Mouse (Mus musculus) G1E (cell line): ENCODE measurements around the gene Peli2. TPM values are rescaled to one million over a fixed set of nuclear protein-coding genes. Genes with fewer than 3 reads are reported as not detected.

ENCODE experiments used
- ATAC-seq: 2 replicates; pipeline ENCODE4 v1.8.0; 2016; ENCODE audit warnings: mild to moderate bottlenecking; ENCODE audit not compliant: insufficient number of reproducible peaks, poor library complexity, low FRiP score, severe bottlenecking; ENCODE audit errors: extremely low read depth
- DNase-seq: peaks from one replicate; pipeline ENCODE4 v3.0.0; 2012; ENCODE audit warnings: low spot score
- H3K27me3 ChIP-seq: 2 replicates; pipeline ENCODE4 v1.6.1; 2012; ENCODE audit warnings: mild to moderate bottlenecking, low read length, inconsistent platforms; ENCODE audit not compliant: insufficient read depth
- H3K36me3 ChIP-seq: replicated peaks from 2 replicates; pipeline ENCODE3; 2012; ENCODE audit warnings: mild to moderate bottlenecking, inconsistent platforms
- H3K4me1 ChIP-seq: 2 replicates; pipeline ENCODE4 v1.6.1; 2012; ENCODE audit warnings: low read depth, low read length, inconsistent platforms, mixed read lengths; ENCODE audit not compliant: insufficient read depth
- H3K4me3 ChIP-seq: 2 replicates; pipeline ENCODE4 v1.5.1; 2012; ENCODE audit warnings: low read depth, mild to moderate bottlenecking, inconsistent platforms, low read length, moderate library complexity, mixed read lengths
- H3K9me3 ChIP-seq: replicated peaks from 2 replicates; pipeline ENCODE4 v1.6.1; 2012; ENCODE audit warnings: inconsistent platforms
- CTCF ChIP-seq: IDR thresholded peaks from 2 replicates; pipeline ENCODE4 v1.5.1; 2012; ENCODE audit warnings: low read depth, low read length, inconsistent platforms, mixed read lengths
- GATA1 ChIP-seq: IDR thresholded peaks from 2 replicates; pipeline ENCODE4 v1.6.1; 2012; ENCODE audit warnings: borderline replicate concordance, low read length, inconsistent platforms, mixed read lengths
- GATA2 ChIP-seq: IDR thresholded peaks from 2 replicates; pipeline ENCODE4 v1.6.1; 2012; ENCODE audit warnings: low read depth, low read length, inconsistent platforms, borderline replicate concordance
- POLR2AphosphoS5 ChIP-seq: IDR thresholded peaks from 2 replicates; pipeline ENCODE4 v1.6.1; 2012; ENCODE audit warnings: low read depth, low read length, inconsistent platforms; ENCODE audit not compliant: insufficient replicate concordance
- TAL1 ChIP-seq: conservative IDR thresholded peaks from 2 replicates; pipeline ENCODE4 v1.6.1; 2012; ENCODE audit warnings: low read depth, low read length, inconsistent platforms, mixed read lengths
- polyA plus RNA-seq: library from polyadenylated mRNA; stranded (reverse); fragments of >175 nt; gene quantifications from 2 replicates; pipeline ENCODE4 v1.2.3, GENCODE M21; 2012
- total RNA-seq, 2 experiments: library from RNA; stranded (forward) in 1 of 2; stranded (reverse) in 1 of 2; fragments of 200-1000 nt in 1 of 2; fragments of >200 nt in 1 of 2; fragmentation: Nextera tagmentation in 1 of 2; gene quantifications; 2 replicates each; pipeline ENCODE4 v1.2.3; 2014 to 2017

Gene Peli2
- total and polyA plus RNA-seq, 3 experiments = 0.27 TPM; not detected in 2

DNA sequence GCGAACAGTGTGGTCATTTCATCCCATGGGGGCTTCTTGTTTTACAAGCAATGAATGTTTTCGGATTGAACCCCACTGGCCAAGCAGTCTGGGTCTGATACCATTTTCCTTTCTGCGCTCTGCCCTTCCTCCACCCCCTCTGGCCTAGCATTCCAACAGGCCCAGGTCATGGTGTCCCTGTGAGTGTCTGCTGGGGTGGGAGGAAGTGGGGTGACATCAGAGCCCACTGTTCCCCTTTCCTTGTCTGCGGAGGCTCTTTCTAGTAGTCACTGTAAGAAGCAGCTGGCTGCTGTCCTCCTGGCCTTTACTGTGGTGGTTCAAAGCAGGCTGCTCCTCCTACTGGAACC, 10.9 kb downstream of the Peli2 start:
- TF ChIP-seq GATA1 = no peak
- no peak for TF ChIP-seq CTCF
- no peak for TF ChIP-seq POLR2AphosphoS5
- no peak for TF ChIP-seq GATA2
- TF ChIP-seq TAL1 = no peak
- no peaks in the 10 kb centered on the region for H3K9me3 ChIP-seq
- ATAC-seq (no peak), DNase-seq (no peak)
- H3K36me3 ChIP-seq = no peaks in the 10 kb centered on the region
- no peak overlapping the region for H3K4me3 ChIP-seq
- no peaks in the 10 kb centered on the region for H3K4me1 ChIP-seq
- no peaks in the 10 kb centered on the region; the same call in 1 of the 2 replicates for H3K27me3 ChIP-seq

DNA sequence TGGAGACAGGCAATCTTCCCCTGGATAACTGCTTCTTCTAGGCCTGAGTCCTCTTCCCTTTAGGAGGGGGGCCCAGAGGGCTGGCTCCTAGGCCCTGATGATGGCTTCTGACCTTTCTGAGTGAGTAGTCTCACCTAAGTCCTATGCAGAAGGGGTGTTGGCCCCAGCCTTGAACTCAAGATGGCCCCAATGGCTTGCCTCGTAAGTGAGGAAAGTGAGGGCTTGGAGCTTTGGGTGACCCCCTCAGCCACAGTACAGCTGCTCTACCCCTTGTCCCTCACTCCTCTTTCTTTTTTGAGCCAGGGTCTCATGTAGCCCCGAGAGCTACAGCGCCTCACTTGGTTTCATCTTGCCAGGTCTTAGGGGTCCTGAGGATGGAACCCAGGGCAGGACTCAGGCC, 11.6 kb downstream of the Peli2 start:
- no peak for TF ChIP-seq GATA1
- no peak for TF ChIP-seq POLR2AphosphoS5
- TF ChIP-seq GATA2 = no peak
- Histone ChIP-seq H3K36me3 (no peaks in the 10 kb centered on the region), H3K27me3 (no peaks in the 10 kb centered on the region; the same call in 1 of the 2 replicates), H3K4me3 (no peak overlapping the region), H3K4me1 (no peaks in the 10 kb centered on the region), H3K9me3 (no peaks in the 10 kb centered on the region)
- no peak for ATAC-seq
- no peak for DNase-seq

DNA sequence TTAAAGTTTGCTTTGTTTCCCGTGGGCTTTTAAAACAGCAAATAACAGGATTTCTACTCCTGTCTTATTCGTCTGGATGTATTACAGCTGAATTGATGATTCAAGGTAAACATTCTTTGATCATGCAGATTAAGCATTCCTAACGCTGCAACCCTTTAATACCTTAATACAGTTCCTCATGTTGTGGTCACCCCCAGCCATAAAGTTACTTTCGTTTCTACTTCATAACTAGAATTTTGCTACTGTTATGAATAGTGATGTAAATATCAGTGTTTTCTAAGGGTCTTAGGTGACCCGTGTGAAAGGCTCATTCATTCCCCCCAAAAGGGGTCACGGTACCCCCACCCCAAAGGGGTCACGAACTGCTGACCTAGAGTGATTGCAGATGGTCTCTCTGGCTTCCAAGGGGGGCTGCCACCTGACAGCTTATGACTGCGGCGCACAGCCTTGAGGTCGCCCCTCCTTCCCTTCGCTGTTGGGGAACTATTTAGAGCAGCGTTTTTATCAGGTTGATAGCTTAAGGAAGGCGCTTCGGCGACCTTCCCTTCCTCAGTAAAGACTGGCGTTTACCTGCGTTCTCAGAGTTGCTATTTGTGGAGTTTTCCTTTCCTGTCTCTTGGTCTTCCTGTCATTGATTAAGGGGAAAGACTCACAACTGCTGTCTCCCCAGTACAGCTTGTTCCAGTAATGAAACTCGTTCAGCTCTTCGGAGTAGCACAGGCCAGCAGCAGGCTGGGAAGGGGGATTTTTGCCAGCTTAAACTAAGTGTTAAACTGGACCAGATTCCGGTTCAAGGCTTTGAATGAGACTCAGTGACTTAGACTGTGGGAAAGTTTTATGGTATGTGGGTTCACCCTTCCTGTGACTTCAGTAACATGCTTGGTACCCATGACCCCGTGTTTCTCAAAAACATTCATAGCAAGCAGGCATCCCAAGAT, 12.5 kb downstream of the Peli2 start:
- H3K36me3 ChIP-seq = no peaks in the 10 kb centered on the region
- no peak for DNase-seq
- ATAC-seq = no peak
- H3K27me3 ChIP-seq = no peaks in the 10 kb centered on the region; the same call in 1 of the 2 replicates
- H3K4me3 ChIP-seq = no peak overlapping the region
- H3K4me1 ChIP-seq = no peaks in the 10 kb centered on the region
- H3K9me3 ChIP-seq = no peaks in the 10 kb centered on the region
- no peak for TF ChIP-seq GATA1

DNA sequence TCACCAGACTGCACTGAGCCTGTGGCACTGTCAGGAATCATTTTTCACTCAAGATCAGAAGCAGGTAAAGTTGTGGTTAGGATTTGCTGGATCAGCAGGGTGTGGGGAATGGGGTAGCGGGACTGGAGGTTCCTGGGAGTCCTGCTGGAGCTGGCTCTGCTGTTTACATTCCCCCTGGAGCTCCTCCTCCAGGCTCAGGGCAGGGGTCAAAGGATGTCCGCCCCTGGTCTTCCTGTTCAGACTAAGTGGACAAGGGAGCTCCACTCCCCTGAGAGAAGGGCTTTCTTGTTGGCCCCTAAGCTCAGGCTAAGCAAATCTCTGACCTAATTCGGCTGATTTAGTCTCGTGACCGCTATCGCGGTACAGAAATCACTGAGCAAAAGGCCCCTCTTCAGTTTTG, 13.7 kb downstream of the Peli2 start:
- Histone ChIP-seq H3K36me3 (no peaks in the 10 kb centered on the region), H3K4me3 (no peak overlapping the region), H3K4me1 (no peaks in the 10 kb centered on the region), H3K27me3 (no peaks in the 10 kb centered on the region), H3K9me3 (no peaks in the 10 kb centered on the region)
- DNase-seq (no peak), ATAC-seq (no peak)
- no peak for TF ChIP-seq TAL1
- TF ChIP-seq CTCF = no peak
- TF ChIP-seq GATA2 = no peak
- no peak for TF ChIP-seq GATA1
- no peak for TF ChIP-seq POLR2AphosphoS5

DNA sequence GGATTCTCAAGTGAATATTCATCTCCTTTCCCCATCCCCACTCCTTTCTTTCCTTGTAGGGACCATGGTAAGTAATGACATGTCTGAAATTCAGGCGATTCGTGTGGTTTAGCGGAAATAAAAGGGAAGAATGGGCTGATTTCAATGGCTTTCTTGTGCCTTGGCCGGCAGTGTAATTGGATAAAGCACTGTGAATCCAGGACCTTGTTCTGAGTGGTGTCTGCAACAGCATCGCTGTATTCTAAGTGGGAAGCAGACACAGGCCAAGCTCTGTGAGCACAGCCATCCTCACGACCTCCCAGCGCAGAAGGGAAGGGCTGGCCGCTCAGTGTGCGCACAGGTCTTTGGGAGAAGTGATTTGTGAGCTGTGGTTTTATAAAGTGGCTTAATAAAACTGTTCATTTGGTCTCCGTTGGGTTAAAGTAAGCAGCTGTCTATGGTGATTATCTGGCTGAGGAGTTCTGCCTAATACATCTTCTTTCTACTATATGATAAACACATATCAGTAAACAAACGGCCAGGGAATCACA, 15.3 kb downstream of the Peli2 start:
- no peaks in the 10 kb centered on the region for H3K36me3 ChIP-seq
- H3K27me3 ChIP-seq = peaks cover 2% of the 10 kb centered on the region; the same call in 1 of the 2 replicates
- TF ChIP-seq POLR2AphosphoS5 (no peak), GATA1 (no peak), CTCF (no peak), TAL1 (no peak), GATA2 (no peak)
- H3K9me3 ChIP-seq = no peaks in the 10 kb centered on the region
- ATAC-seq (no peak), DNase-seq (no peak)
- H3K4me1 ChIP-seq = no peaks in the 10 kb centered on the region
- H3K4me3 ChIP-seq = no peak overlapping the region

DNA sequence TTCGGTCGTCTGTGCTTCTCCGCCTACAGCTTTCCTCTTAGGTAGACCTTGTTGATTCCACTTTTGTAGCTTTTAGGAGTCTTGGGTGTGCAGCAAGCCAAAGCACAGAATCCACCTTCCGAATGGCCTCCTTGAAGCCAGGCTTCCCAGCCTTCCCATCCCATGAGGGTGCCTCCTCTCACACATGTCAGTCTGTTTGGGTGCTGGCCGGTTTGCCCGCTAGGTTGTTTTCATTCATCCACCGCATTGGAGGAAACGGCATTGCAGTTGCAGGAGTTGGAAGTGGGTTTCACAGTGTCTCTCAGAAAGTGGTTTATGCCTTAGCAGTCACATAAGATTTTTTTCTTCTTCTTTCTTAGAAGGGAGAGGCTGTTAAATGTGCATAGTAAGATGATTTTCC, 17.1 kb downstream of the Peli2 start:
- H3K4me1 ChIP-seq = no peaks in the 10 kb centered on the region
- ATAC-seq = no peak
- no peaks in the 10 kb centered on the region for H3K36me3 ChIP-seq
- no peaks in the 10 kb centered on the region for H3K9me3 ChIP-seq
- DNase-seq = no peak
- peaks cover 2% of the 10 kb centered on the region; the same call in 1 of the 2 replicates for H3K27me3 ChIP-seq
- TF ChIP-seq GATA2 (no peak), CTCF (no peak), TAL1 (no peak), GATA1 (no peak), POLR2AphosphoS5 (no peak)
- no peak overlapping the region for H3K4me3 ChIP-seq
